Mouse (Mus musculus) liver, embryonic 14.5 days (tissue): ENCODE results near the gene Lmf1.

Experiments
- CTCF ChIP-seq: IDR thresholded peaks from 2 replicates; pipeline ENCODE4 v1.5.1; 2016; ENCODE audit warnings: antibody characterized with exemption, low read depth, control low read depth
- EP300 ChIP-seq: IDR thresholded peaks from 2 replicates; pipeline ENCODE4 v1.6.1; 2016; ENCODE audit warnings: antibody characterized with exemption, low read depth

- no peak for TF ChIP-seq CTCF
- TF ChIP-seq EP300 = no peak
These were observed 8.8 kb upstream of the Lmf1 start for GRCm38 (mm10) chr17:25569833-25570647.
